Mouse (Mus musculus): ENCODE results near the gene Ccdc170.

GRCm38 (mm10) chr10:4598916-4599315 lies 116.6 kb downstream of the Ccdc170 start:
- TF ChIP-seq EP300 (IDR thresholded peaks at IDR 0.05; ENCODE audit: low read depth) (no peak), CTCF (IDR thresholded peaks at IDR 0.05; ENCODE audit: low read depth) (no peak)
